Mouse (Mus musculus): ENCODE data around the gene Aldh16a1. TPM values are rescaled to one million over a fixed set of nuclear protein-coding genes. Genes with fewer than 3 reads are reported as not detected.

The Aldh16a1 gene
- 100 to 1,000 TPM; 128 to 137 TPM for total RNA-seq (2023)

DNA sequence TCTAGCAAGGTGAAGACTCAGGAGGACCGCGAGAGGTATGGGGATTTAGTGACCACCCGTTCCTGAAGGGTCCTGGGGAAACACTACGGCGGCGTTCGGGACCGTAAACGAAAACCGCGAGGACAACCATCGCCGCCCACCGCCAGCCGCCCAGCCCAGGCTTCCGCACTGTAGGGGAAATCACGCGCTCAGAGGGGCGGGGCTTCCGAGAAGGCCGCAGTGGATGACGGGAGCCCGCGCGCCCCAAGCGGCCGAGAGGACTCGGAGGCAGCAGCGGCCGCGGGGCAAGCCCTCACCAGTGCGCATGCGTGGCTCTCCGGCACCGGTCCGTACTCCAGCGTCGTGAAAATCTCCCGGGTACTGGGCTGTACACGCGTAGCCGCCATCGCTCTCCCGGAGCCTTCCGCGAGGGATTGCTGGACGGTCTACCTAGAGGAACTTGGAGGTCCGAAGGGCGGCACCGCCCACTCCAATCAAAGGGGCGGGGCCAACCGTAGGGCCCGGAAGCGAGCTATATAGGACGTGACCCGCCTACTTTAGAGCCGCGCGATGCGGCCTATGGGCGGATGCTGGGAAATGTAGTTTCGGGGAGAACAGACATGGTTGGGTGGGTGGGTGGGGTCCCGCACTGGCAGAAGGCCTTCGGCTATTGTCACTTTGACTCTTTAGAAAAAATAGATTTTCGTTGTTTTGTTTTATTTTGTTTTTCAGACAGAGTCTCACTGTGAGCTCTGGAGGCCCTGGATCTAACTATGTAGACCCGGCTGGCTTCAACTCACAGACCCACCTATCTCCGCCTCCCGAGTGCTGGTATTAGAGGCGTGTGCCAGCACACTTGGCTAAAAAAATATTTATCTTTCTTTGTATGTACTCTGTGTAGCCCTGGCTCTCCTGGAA lies at the start of gene Aldh16a1, which contains the start of gene Pih1d1:
Gene Aldh16a1 (minus strand): TSS at position 489 of the 897 bp plus-strand sequence.
Gene Pih1d1 (plus strand): TSS at position 208 of the 897 bp plus-strand sequence.

DNA sequence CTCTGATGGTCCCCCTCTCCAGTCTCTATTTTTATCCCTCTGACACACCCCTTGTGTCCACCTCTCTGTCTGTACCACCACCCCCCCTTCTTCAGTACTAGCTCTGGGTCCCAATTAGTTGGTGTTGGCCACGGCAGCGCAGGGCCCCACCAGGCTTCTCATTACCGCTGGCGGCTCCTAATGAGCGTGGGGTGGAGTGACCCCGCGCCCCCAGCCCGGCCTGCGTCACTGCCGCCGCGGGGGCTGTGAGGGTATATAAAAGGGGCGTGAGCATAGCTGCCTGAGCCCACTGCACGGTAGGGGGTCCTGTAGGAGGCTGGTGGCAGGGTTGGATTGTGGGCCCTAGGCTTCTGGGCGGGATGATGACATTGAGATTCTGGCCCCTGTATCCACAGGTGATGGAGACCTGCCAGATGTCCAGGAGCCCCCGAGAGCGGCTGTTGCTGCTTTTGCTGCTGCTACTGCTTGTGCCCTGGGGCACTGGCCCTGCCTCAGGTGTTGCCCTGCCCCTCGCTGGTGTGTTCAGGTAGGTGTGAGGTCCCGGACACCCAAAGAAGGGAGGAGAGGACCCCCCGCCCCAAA lies 26.6 kb upstream of the Aldh16a1 start, which contains the start of gene Pth2:
Gene Pth2 (plus strand): TSS at position 100 of the 582 bp plus-strand sequence.

DNA sequence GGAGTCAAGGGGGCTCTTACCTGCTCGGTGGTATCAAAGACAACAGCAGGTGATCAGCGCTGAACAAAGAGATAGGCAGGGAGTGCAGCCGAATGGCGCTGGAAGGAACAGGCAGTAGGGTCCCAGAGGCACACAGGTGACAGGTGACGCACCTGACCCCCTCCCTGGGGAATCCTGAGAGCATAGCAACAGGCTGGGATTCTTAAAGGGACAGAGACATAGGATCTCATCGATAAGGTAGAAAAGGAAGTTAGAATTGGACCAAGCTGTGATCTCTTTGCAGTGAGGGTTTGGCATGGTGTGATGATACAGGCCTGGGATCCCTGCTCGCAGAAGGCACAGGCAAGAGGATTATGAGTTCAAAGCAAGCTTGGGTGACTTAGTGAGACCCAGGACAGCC lies 25.1 kb upstream of the Aldh16a1 start, which contains the start of gene Gfy:
Gene Gfy (minus strand): TSS at position 101 of the 400 bp plus-strand sequence.

DNA sequence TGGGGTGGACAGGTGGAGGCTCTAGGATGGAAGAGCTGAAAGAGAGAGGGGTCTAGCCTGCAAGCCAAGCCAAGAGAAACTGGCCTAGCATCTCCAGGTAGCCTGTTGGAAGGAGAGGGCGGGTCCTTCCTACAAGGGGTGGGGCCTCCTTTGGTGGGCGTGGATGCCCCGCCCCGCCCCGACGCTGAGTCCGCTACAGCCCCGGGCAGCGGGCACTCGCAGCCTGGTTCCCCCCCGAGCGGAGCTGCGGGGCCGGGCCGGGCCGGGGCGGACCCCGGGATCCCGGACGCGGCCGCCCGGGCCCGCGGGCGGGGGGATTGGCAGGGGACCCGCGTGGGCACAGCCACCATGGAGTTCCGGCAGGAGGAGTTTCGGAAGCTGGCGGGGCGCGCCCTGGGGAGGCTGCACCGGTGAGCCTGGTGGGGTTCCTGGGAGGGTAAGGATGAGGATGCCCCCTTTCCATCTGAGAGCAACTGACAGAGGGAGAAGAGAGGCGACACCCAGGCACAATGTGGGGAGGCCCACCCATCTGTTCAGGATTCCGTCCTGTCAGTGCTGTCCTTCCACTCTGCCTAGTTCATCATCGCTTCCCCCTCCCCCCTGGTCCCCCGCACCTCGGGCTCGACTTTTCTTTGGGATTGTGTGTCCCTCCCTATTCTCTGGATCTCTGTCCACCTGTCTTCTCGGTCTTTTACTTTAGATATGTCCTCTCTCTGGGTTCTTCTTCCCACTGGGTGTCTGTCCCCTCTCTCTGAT lies 9.5 kb upstream of the Aldh16a1 start, which contains the start of gene Slc17a7:
Gene Slc17a7 (plus strand): TSS at position 215 of the 756 bp plus-strand sequence.

DNA sequence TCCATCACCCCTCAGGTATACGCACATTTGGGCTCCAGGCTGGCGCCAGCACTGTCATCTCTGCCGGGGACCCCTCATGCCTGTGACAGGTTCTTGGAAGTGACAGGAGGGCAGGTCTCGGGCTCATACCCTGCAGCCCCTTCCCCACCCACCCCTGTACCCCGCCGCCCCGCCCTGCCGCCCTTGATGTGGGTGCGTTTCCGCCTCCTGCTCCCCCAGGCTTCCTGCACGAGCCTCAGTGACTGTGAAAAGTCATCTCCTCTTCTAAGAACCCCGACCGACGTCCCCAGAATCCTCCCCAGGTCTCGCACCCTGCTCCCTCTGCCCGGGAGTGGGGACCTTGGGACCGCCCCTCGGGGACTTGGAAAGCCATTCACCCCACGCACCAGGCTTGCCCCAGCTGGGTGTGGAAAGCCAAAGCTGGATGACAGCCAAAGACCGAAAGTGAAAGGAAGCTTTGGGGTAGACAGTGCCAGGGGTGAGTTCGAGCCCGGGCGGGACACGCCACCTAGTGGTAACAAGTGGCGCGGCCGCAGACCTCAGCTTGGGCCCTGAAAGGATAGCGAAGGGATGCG lies 18.3 kb downstream of the Aldh16a1 start, which contains the start of the genes Gm45713 and Flt3l:
Gene Gm45713 (minus strand): TSS at position 239 of the 575 bp plus-strand sequence.
Gene Flt3l (minus strand): TSS at position 440 of the 575 bp plus-strand sequence.

DNA sequence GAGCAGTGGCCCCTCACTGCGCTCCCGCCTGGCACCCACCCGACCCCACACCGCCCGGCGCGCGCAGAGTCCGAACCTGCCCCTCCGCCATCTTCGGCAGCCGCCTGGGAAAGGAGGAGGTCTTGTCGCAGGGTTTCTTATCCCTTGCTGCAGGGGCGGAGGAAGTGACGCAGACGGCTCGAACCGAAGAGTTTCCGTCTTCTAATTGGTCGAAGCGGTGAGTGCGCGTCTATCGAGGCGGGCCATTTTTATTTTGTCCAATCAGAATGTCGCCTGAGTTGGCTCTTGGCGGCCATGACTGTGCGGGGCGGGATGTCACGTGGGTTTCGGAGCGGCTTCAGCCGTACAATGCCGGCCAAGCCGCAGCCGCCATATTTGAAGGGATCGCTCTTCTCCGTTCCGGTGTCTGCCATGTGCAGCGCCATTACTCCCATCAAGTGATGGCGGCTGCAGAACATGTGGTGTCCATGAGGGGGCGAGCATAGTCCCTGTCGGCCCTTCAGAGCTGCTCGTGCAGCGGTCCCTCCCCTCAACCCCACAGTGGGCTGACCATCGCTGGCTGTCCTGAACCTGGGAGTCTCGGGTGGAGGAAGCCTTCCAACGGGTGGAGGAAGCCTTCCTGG lies 25.6 kb downstream of the Aldh16a1 start, which contains the start of gene Rpl13a:
Gene Rpl13a (minus strand): TSS at position 138 of the 623 bp plus-strand sequence.

DNA sequence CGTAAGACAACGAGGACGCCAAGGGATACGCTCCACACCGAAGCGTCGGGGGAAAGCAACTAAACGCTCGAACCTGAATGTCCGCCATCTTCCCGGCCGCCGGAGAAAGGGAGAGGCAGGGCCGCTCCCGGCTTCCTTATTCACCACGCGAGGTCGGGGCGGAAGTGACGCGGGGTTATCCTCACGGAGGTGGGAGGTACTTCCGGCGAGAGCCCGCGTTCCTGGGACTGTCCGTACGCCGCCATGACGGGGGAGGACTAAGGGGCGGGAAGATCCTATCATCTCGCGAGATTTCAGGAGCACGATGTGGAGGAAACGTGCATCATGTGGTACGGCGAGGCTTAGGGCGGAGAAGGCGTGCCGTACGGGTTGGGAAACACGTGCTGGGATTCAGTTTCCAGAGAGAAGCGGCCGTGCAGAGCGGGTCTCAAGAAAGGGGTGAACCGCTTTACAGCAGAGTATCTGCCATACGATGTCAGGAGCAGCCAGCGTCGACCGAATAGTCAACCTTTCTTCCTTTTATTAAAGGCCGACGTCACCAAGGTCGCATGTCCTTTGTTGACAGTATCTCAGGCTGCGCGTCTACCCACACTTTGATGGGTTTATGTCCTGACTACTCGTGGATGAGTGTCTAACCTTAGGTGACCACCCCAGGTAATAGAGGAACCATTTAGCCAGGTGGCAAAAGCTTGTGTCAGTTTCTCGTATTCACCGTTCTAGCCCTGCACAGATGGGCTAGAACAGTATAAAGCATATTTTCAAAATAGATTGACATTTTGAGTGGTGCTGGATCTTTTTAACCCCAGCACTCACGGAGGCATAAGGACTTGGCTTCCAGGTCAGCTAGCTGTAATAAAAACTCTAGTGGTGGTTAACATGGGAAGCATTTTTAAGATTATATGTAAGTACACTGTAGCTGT lies 29.9 kb downstream of the Aldh16a1 start, which contains the start of gene Rps11:
Gene Rps11 (minus strand): TSS at position 216 of the 920 bp plus-strand sequence.

DNA sequence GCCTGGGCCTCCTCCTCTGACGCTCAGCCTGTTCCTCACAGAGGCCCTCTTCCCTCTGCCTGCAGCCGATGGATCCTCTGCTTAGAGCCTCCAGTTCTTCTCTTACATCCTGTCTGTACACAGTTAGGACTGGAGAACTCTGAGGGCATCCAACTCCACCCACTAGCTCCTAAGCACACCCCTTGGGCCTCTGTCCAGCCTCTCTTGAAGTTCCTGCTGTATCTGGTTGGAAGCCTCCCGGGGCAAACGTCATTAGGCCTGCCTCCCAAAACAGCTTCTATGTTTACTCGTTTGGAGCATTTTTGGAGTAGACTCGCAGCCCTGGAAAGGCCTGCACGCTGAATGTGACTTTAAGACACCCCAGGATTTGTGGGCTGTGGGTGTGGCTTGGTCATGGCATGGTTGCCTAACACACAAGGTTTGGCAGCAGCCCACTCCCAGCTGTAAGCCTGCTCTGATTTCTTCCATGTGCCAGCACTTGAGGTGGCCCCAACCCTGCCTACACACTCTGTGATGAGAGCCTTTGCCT lies 50.7 kb downstream of the Aldh16a1 start, which contains the start of gene Fcgrt:
Gene Fcgrt (minus strand): TSS at position 200 of the 529 bp plus-strand sequence.

DNA sequence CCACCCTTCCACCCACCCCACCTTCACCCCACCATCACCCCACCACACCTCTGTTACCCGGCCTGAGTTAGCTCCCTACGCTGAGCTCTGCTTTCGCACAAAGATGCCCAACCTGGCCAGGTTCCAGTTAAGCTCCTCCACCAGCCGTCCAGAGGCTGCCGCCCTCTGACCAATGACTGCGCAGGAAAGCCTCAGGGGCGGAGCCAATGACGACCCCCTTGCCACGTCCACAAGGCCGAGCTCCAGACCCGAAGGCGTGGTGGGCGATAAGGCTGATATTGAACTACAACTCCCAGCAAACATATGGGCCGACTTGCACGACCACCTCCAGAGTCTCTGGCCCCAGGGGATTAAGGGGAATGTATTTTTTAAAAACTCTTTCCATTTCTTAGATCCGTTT lies 62.3 kb downstream of the Aldh16a1 start, which contains the start of gene Rcn3:
Gene Rcn3 (minus strand): TSS at position 174 of the 400 bp plus-strand sequence.

Other genes starting within 250 kb of the Aldh16a1 start
- 100 to 1,000 TPM in 1 of 2 experiments, 10 to 100 TPM in 1; 92.5 to 101 TPM for gene Ap2a1, start 225.1 kb downstream of the Aldh16a1 start, total RNA-seq (2023)
- gene Tsks, start 211.4 kb downstream of the Aldh16a1 start, total RNA-seq (2023) = not detected
- gene Cpt1c, start 179.7 kb downstream of the Aldh16a1 start, total RNA-seq (2023) = not detected
- gene Prmt1, start 168.0 kb downstream of the Aldh16a1 start, total RNA-seq (2023) = 100 to 1,000 TPM; 154 to 155 TPM
- 100 to 1,000 TPM; 195 TPM for gene Irf3, start 156.9 kb downstream of the Aldh16a1 start, total RNA-seq (2023)
- gene Bcl2l12, start 155.9 kb downstream of the Aldh16a1 start, total RNA-seq (2023) = 10 to 100 TPM; 35.3 to 36.9 TPM
- gene Scaf1, start 138.2 kb downstream of the Aldh16a1 start, total RNA-seq (2023) = 100 to 1,000 TPM; 100 to 104 TPM
- gene Rras, start 136.6 kb downstream of the Aldh16a1 start, total RNA-seq (2023) = 10 to 100 TPM; 20.1 to 20.2 TPM
- 10 to 100 TPM; 77.6 to 78.0 TPM for gene Prr12, start 101.7 kb downstream of the Aldh16a1 start, total RNA-seq (2023)
- 10 to 100 TPM; 65.6 to 78.2 TPM for gene Nosip, start 92.2 kb downstream of the Aldh16a1 start, total RNA-seq (2023)
- gene Prrg2, start 91.9 kb downstream of the Aldh16a1 start, total RNA-seq (2023) = 1 to 10 TPM; 2.9 to 3.9 TPM
- 1 to 10 TPM; 3.6 to 6.8 TPM for gene Rcn3, start 62.4 kb downstream of the Aldh16a1 start, total RNA-seq (2023)
- 10 to 100 TPM; 29.9 to 39.6 TPM for gene Fcgrt, start 50.7 kb downstream of the Aldh16a1 start, total RNA-seq (2023)
- gene Rps11, start 30.1 kb downstream of the Aldh16a1 start, total RNA-seq (2023) = 1,000 to 10,000 TPM; 2,440 to 2,508 TPM
- 1,000 to 10,000 TPM; 4,339 to 4,395 TPM for gene Rpl13a, start 25.8 kb downstream of the Aldh16a1 start, total RNA-seq (2023)
- not detected for gene Gm45713, start 18.4 kb downstream of the Aldh16a1 start, total RNA-seq (2023)
- 10 to 100 TPM; 77.8 to 83.8 TPM for gene Flt3l, start 18.2 kb downstream of the Aldh16a1 start, total RNA-seq (2023)
- 10 to 100 TPM; 40.5 to 51.7 TPM for gene Pih1d1, start 281 bp downstream of the Aldh16a1 start, total RNA-seq (2023)
- gene Slc17a7, start 9.4 kb upstream of the Aldh16a1 start, total RNA-seq (2023) = not detected
- not detected for gene Gfy, start 25.0 kb upstream of the Aldh16a1 start, total RNA-seq (2023)
- gene Pth2, start 26.4 kb upstream of the Aldh16a1 start, total RNA-seq (2023) = not detected
- gene Ccdc155, start 50.3 kb upstream of the Aldh16a1 start, total RNA-seq (2023) = 1 to 10 TPM in 1 of 2 experiments, under 1 TPM in 1; 0.46 to 1.1 TPM
- gene Dkkl1, start 57.6 kb upstream of the Aldh16a1 start, total RNA-seq (2023) = 1 to 10 TPM in 1 of 2 experiments, under 1 TPM in 1; 0.83 to 2.3 TPM
- gene Tead2, start 61.2 kb upstream of the Aldh16a1 start, total RNA-seq (2023) = not detected
- 1,000 to 10,000 TPM; 1,836 to 1,886 TPM for gene Cd37, start 84.5 kb upstream of the Aldh16a1 start, total RNA-seq (2023)
- not detected for gene Slc6a16, start 86.5 kb upstream of the Aldh16a1 start, total RNA-seq (2023)
- gene Slc6a21, start 122.9 kb upstream of the Aldh16a1 start, total RNA-seq (2023) = 1 to 10 TPM; 1.1 to 1.9 TPM
- gene Trpm4, start 179.2 kb upstream of the Aldh16a1 start, total RNA-seq (2023) = 10 to 100 TPM in 1 of 2 experiments, 1 to 10 TPM in 1; 8.6 to 16.3 TPM
- gene Hrc, start 180.7 kb upstream of the Aldh16a1 start, total RNA-seq (2023) = not detected
- under 1 TPM in 1 of 2 experiments, not detected in 1; 0.17 TPM for gene Ppfia3, start 212.4 kb upstream of the Aldh16a1 start, total RNA-seq (2023)
- 1 to 10 TPM; 1.2 to 1.5 TPM for gene Lin7b, start 216.0 kb upstream of the Aldh16a1 start, total RNA-seq (2023)
- gene Snrnp70, start 241.2 kb upstream of the Aldh16a1 start, total RNA-seq (2023) = 100 to 1,000 TPM; 614 to 615 TPM

Measured in B cell, adult 67 days (primary cell).